Mouse (Mus musculus) lung, adult 2 months (tissue): ENCODE results near the gene Psg20.
"Not testable (repeated sequence)": the region's sequence is repeated elsewhere in the genome, so short reads cannot be mapped to it uniquely, and the experiment has no call there.

Source experiments
- CTCF ChIP-seq: fragments of 200-500 bp; IDR thresholded peaks from 2 replicates; pipeline ENCODE4 v1.5.1; 2011; ENCODE audit warnings: mild to moderate bottlenecking, low read length, control low read depth; ENCODE audit not compliant: insufficient read depth
- POLR2A ChIP-seq: fragments of 200-500 bp; IDR thresholded peaks from 2 replicates; pipeline ENCODE4 v1.6.1; 2011; ENCODE audit warnings: low read depth, mild to moderate bottlenecking, control low read depth, low read length, borderline replicate concordance; ENCODE audit errors: extremely low read depth

- not testable (repeated sequence) for TF ChIP-seq CTCF, POLR2A
These were observed 24.3 kb upstream of the Psg20 start for GRCm38 (mm10) chr7:18710331-18710730.
